Mouse (Mus musculus) bone marrow, adult 2 months (tissue): ENCODE data around the gene Derl3. TPM values are rescaled to one million over a fixed set of nuclear protein-coding genes. Genes with fewer than 3 reads are reported as not detected.
"Not testable (repeated sequence)": the region's sequence is repeated elsewhere in the genome, so short reads cannot be mapped to it uniquely, and the experiment has no call there.

Experiments used
- H3K27ac ChIP-seq: fragments of 200-500 bp; 2 replicates; pipeline ENCODE4 v1.5.1; 2012; ENCODE audit warnings: low read depth, mild to moderate bottlenecking, control low read depth, inconsistent platforms, low read length; ENCODE audit not compliant: control insufficient read depth, poor library complexity, insufficient read depth
- H3K4me1 ChIP-seq: fragments of 200-500 bp; 2 replicates; pipeline ENCODE4 v1.6.1; 2011; ENCODE audit warnings: low read length; ENCODE audit not compliant: control insufficient read depth, insufficient read depth
- H3K4me3 ChIP-seq: fragments of 200-500 bp; replicated peaks from 2 replicates; pipeline ENCODE3; 2011; ENCODE audit warnings: mild to moderate bottlenecking, low read depth, low read length, control low read depth; ENCODE audit not compliant: control insufficient read depth
- CTCF ChIP-seq: fragments of 200-500 bp; IDR thresholded peaks from 2 replicates; pipeline ENCODE4 v1.5.1; 2011; ENCODE audit warnings: low read length, control low read depth; ENCODE audit not compliant: control insufficient read depth, insufficient read depth
- POLR2A ChIP-seq: fragments of 200-500 bp; IDR thresholded peaks from 2 replicates; pipeline ENCODE4 v1.6.1; 2011; ENCODE audit warnings: low read depth, mild to moderate bottlenecking, control low read depth, low read length, borderline replicate concordance; ENCODE audit not compliant: control insufficient read depth
- WGBS: fragments of 180-500 bp; shearing (Covaris S2); methylation state at CpG from one replicate; pipeline ENCODE4 v1.1.7; 2018; 5-methylcytosine and 5-hydroxymethylcytosine counted together
- polyA plus RNA-seq: library from polyadenylated mRNA; stranded (reverse); fragments of >200 nt; gene quantifications from 2 replicates; pipeline ENCODE4 v1.2.4, GENCODE M21; 2011; ENCODE audit warnings: low replicate concordance; ENCODE audit not compliant: missing spikeins, insufficient read depth, insufficient read length

Gene Derl3
- polyA plus RNA-seq, 1 experiment = 1.2 TPM

DNA sequence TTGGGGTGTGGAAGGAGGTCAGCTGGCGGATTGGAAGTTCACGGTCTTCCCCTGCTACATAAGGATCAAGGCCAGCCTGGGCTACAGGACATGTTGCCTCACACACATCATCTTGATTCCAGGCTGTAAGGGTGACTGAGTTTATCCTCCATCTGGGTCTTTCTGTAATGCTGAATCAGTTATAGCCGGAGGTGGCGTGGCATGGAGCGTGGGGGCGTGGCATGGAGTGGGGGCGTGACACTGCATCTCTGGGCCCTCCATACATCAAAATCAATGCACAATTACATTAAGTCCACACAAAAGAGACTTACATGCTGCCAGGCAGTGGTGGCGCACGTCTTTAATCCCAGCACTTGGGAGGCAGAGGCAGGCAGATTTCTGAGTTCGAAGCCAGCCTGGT, 12.9 kb upstream of the Derl3 start:
- Histone ChIP-seq H3K4me1 (no peaks in the 10 kb centered on the region), H3K4me3 (no peak overlapping the region), H3K27ac (no peak overlapping the region)
- WGBS = 89% methylated on average over 10 of the region's 10 CpGs
- TF ChIP-seq CTCF (no peak), POLR2A (no peak)

DNA sequence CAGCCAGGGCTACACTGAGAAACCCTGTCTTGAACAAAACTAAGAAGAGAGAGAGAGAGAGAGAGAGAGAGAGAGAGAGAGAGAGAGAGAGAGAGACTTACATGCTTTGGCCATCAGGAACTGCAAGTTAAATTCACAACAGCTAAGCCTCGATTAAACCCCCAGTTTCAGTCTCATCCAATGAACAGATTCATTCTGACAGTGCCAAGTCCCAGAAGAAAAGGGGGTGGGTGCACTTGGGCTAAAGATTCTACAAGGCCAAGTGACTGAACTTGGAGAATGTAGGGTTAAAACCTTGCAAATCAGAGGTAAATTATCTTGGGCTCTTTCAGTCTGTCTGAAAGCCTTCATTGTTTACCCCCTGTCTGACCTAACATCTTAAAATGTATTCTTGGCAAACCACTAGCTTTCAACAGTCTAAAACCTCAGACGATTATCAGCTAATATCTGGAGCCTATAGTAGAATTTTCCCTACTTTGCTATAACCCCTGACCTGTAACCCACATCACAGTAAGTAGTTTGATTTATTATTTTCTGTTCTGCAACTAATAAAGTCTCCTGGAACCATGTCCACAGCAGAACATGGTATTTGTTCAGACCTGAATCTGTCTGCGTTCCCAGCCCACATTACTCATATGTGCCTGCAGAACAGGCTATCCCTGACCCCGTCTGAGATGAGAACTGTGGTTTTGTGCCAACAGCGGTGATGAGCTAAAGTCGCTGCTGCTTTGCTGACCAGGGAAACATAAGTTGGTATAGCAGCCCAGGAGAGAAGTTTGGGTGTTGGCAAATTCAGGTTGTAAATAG, 12.2 kb upstream of the Derl3 start:
- Histone ChIP-seq H3K4me1 (no peaks in the 10 kb centered on the region), H3K27ac (no peak overlapping the region), H3K4me3 (no peak overlapping the region)
- TF ChIP-seq POLR2A (no peak), CTCF (no peak)
- WGBS = 64% methylated on average over 6 of the region's 6 CpGs

DNA sequence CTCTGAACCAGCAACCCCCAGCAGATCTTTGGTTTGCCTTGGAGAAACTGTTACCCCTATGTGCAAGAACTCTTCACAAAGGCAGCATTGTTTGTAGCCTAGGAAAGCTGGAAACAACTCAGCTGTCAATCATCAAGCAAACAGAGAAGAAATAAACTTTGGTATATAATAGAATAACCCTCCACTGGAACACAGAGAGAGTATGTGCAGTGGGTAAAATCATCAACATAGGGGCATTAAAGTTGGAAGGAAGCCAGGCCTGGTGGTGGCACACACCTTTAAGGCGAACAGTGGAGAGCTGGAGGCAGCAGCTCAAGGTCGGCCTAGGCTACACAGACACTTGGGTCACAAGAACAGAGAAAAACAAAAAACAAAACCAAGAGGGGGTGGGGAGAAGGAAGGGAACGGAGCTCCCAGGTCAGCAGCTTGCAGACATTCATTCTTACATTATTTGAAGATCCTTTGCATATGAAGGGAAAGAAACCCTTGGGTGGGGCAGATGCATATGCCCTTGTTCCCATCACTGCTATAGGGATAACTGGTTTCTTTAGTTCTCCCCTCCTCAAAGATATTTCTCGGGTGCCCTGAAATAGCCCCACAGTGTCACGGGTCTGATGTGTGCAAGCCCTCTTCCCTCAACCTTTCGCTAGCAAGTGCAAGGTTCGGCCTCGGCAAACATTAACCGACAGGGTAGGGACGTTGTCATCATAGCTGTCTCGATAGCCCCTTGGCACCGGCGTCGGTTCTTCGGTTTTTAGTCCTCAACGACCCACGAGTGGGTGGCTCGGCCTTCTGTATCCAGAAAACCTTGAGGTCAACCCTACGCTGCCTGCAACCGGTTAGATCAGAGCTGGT, 11.4 kb upstream of the Derl3 start:
- H3K4me3 ChIP-seq = no peak overlapping the region
- TF ChIP-seq CTCF (no peak), POLR2A (no peak)
- no peak overlapping the region for H3K27ac ChIP-seq
- WGBS = 68% methylated on average over 20 of the region's 20 CpGs
- no peaks in the 10 kb centered on the region for H3K4me1 ChIP-seq

DNA sequence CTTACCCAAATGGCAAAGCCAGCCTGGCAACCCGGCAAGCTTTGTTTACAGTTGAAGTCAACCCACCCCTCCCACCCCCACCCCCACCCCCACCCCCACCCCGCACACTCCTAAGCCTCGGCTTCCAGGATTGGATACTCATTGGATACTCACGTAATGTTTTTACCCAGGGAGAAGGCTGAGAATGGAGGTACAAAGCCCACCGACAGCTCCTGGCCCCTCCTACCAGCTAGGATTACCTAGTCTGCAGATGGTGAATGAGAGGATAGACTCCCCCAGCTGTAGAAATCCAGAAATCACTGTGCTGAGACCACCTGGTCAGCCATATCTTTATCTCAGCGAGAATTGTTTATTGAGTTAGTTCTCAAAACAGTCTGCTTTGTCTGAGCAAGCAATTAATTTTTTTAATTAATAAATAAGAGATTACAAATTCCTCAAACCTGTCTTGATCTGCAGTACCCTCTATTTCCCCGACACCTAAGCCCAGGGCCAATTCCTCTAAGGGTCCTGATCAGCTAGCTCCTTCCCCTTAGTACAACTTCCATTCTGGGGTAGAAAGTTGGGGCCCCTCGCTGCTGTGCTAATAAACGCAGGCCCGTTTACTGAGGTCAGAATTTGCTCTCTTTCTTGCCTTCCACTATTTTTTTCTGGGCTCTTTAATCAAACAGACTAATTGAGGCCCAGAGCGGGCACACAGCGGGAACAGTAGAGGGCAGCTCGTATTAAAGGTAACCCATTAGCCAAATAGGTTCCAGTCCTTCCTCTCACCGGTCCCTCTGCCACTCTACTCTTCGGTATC, 10.6 kb upstream of the Derl3 start:
- Histone ChIP-seq H3K4me3 (no peak overlapping the region), H3K27ac (no peak overlapping the region), H3K4me1 (no peaks in the 10 kb centered on the region)
- no peak for TF ChIP-seq CTCF
- TF ChIP-seq POLR2A = no peak
- 40% methylated on average over 15 of the region's 15 CpGs for whole genome bisulfite sequencing

DNA sequence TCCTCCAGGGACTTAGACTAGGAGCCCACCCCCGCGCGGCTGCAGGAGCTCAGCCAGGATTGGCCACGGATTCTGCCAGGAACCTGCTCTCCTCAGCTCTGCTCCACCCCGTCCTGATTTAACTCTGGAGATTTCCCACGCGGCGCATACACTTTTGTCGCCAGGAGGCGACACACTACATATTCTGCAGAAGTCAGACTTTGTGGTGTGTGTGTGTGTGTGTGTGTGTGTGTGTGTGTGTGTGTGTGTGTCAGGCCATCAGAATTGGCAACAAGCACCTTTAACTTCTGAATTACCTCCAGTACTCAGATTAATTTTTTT, 10.0 kb upstream of the Derl3 start:
- no peak overlapping the region for H3K27ac ChIP-seq
- WGBS = 2% methylated on average over 10 of the region's 10 CpGs
- H3K4me3 ChIP-seq = no peak overlapping the region
- peak; percentile 42; the same call in 1 of the 2 replicates for TF ChIP-seq CTCF
- TF ChIP-seq POLR2A = no peak
- no peaks in the 10 kb centered on the region for H3K4me1 ChIP-seq

DNA sequence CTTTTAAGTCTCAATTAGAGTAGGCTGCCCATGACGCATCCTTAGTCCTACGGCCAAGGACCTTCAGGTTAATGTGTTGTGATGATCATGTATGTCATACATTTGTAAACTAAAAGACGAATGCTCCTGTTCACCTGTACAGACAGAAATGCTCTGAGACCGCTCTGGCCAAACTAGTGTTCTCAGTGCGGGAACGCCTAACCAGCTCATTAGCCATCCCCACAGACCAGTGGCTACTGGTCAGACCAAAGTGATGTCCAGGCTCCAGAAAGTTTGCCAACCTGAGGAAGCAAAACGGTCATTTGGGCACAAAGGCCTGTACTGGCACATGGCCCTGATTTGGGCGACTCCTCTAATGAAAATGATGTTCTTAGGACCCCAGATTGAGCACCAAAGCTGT, 8.5 kb upstream of the Derl3 start:
- no peak for TF ChIP-seq CTCF
- no peak for TF ChIP-seq POLR2A
- 85% methylated on average over 8 of the region's 8 CpGs for WGBS
- H3K4me3 ChIP-seq = no peak overlapping the region

DNA sequence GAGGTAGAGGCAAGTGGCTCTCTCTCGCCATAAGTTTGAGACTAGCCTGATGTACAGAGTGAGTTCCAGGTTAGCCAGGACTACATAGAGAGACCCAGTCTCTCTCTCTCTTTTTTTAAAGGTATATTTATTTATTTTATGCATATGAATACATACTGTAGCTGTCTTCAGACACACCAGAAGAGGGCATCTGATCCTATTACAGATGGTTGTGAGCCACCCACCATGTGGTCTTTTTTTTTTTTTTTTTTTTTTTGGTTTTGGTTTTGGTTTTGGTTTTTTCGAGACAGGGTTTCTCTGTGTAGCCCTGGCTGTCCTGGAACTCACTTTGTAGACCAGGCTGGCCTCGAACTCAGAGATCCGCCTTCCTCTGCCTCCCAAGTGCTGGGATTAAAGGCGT, 5.7 kb upstream of the Derl3 start:
- not testable (repeated sequence) for H3K4me3 ChIP-seq, H3K27ac ChIP-seq, H3K4me1 ChIP-seq
- 64% methylated on average over 5 of the region's 5 CpGs for WGBS

More for the DNA sequence above, 8.5 kb upstream of the Derl3 start:
- H3K4me1 ChIP-seq = no peaks in the 10 kb centered on the region
- no peak overlapping the region for H3K27ac ChIP-seq
